Mouse (Mus musculus) midbrain, embryonic 16.5 days (tissue): ENCODE measurements around the gene Gpc6. TPM values are rescaled to one million over a fixed set of nuclear protein-coding genes. Genes with fewer than 3 reads are reported as not detected.

Experiments used
- ATAC-seq: fragments of 200-750 bp; cut with Nextera tagmentation; 2 replicates; pipeline ENCODE4 v1.8.0; 2017; ENCODE audit warnings: moderate TSS enrichment
- H3K27ac ChIP-seq: fragments of 300-500 bp; sonication (generic); 2 replicates; pipeline ENCODE4 v1.5.1; 2014; ENCODE audit warnings: mild to moderate bottlenecking, low read length, mixed read lengths
- H3K27me3 ChIP-seq: fragments of 300-500 bp; sonication (generic); 2 replicates; pipeline ENCODE4 v1.6.1; 2014; ENCODE audit warnings: low read depth, low read length, mixed read lengths; ENCODE audit not compliant: control insufficient read depth, insufficient read depth
- H3K36me3 ChIP-seq: fragments of 300-500 bp; sonication (generic); 2 replicates; pipeline ENCODE4 v1.6.1; 2014; ENCODE audit warnings: mild to moderate bottlenecking, low read length, moderate library complexity, mixed read lengths; ENCODE audit not compliant: control insufficient read depth, insufficient read depth
- H3K4me1 ChIP-seq: fragments of 300-500 bp; sonication (generic); 2 replicates; pipeline ENCODE4 v1.6.1; 2014; ENCODE audit warnings: mild to moderate bottlenecking, low read length, mixed read lengths; ENCODE audit not compliant: control insufficient read depth, insufficient read depth
- H3K4me2 ChIP-seq: fragments of 300-500 bp; sonication (generic); 2 replicates; pipeline ENCODE4 v1.6.1; 2014; ENCODE audit warnings: mild to moderate bottlenecking, low read length, mixed read lengths
- H3K4me3 ChIP-seq: fragments of 300-500 bp; sonication (generic); 2 replicates; pipeline ENCODE4 v1.5.1; 2014; ENCODE audit warnings: low read depth, mild to moderate bottlenecking, low read length, moderate library complexity, mixed read lengths
- H3K9ac ChIP-seq: fragments of 300-500 bp; sonication (generic); 2 replicates; pipeline ENCODE4 v1.6.1; 2014; ENCODE audit warnings: low read depth, low read length, mixed read lengths
- H3K9me3 ChIP-seq: fragments of 300-500 bp; sonication (generic); replicated peaks from 2 replicates; pipeline ENCODE4 v1.6.1; 2014; ENCODE audit warnings: mild to moderate bottlenecking, low read length, mixed read lengths; ENCODE audit not compliant: control insufficient read depth, poor library complexity, severe bottlenecking
- WGBS: fragments of 180-500 bp; shearing (Covaris S2); extraction: QIAGEN DNeasy Blood & Tissue Kit; methylation state at CpG from one replicate; pipeline ENCODE4 v1.1.7; 2014; 5-methylcytosine and 5-hydroxymethylcytosine counted together
- polyA plus RNA-seq: library from polyadenylated mRNA; unstranded; fragments of >200 nt; fragmentation: Nextera tagmentation; extraction: Ambion mirVana; gene quantifications from 2 replicates; pipeline ENCODE4 v1.2.1, GENCODE M21; 2015

Gpc6 gene
- polyA plus RNA-seq, 1 experiment from 2014 or later = 19.7 TPM

DNA sequence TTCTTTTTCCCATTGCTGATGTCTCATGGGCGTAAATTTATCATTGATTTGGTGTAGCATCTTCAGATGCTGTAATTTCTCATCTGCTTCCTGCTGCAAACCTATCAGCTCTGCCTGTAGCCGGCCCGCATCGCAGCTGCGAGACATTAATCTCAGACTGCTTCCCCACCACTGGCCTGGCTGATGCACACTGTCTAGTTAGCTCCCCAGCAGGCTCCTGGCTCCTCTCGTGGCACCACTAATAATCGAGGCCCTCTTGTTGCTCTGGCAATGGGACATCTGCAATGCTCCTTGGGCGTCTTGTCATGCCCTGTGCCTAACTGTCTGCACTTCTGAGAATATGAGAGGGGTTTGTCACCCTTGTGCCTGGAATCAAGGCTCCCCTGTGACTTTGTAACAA is 906.2 kb downstream of the Gpc6 start:
- Histone ChIP-seq H3K27me3 (no peaks in the 10 kb centered on the region), H3K4me3 (no peak overlapping the region), H3K4me2 (no peak overlapping the region), H3K27ac (no peak overlapping the region), H3K9ac (no peak overlapping the region), H3K36me3 (no peaks in the 10 kb centered on the region), H3K9me3 (no peaks in the 10 kb centered on the region), H3K4me1 (peaks cover 2% of the 10 kb centered on the region; the same call in 1 of the 2 replicates)
- WGBS = 78% methylated on average over 8 of the region's 8 CpGs
- ATAC-seq = no peak

DNA sequence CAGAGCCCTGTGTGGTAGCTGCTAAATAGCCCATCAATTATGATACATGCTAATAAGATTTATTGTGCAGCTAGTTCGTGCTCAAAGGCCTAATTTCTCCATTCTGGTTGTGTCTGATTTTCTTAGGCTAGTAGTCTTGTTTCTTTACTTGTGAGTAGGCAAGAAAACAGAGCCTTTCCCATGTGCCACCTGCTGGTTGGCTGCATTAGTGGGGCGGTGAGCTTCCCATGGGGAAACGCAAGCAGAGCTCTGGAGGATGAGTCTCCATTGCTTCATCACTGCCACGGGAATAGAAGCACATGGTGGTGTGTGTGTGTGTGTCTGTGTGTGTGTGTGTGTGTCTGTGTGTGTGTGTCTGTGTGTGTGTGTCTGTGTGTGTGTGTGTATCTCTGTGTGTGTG is 906.6 kb downstream of the Gpc6 start:
- 62% methylated on average over 4 of the region's 4 CpGs for WGBS
- ATAC-seq = no peak

DNA sequence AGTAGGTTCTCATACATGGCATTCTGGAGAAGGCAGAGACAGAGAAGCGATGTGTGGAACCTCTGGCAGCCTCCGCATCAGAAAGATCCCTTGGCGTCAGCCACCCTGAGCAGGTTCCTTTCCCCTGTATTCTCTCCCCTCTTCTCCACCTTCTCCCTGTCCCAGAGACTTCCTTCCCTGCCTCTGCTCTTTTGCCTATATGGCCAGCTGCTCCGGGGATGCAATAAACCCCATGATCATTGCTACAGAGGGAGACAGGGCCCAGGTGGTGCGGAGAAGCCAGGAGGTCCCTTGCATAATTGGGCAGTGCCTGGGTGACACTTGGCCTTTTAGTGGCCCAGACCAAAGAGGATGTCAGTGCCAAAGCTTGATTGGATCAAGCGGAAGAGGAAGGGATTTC is 910.4 kb downstream of the Gpc6 start:
- ATAC-seq = no peak
- H3K4me3 ChIP-seq = no peak overlapping the region
- 95% methylated on average over 6 of the region's 6 CpGs for WGBS

More for the DNA sequence above, 906.6 kb downstream of the Gpc6 start:
- Histone ChIP-seq H3K9ac (no peak overlapping the region), H3K27me3 (no peaks in the 10 kb centered on the region), H3K9me3 (no peaks in the 10 kb centered on the region), H3K4me3 (no peak overlapping the region), H3K4me1 (no peaks in the 10 kb centered on the region), H3K27ac (no peak overlapping the region), H3K4me2 (no peak overlapping the region), H3K36me3 (no peaks in the 10 kb centered on the region)

DNA sequence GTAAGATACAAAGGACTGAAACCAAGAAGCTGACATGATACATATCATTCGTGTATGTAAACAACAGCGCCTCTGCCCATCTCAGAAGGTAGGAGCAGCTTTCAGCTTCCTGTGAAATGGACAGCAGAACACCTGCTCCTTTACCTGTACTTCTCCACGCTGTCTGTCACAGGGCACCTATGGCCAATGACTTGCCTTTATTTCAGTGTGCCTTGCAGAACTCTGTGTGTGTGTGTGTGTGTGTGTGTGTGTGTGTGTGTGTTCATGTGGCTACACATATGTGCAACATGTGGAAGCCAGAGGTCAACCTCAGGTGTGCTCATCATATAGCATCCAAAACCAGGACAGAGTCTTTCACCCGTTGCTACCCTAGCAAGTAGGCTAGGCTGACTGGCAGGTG is 911.9 kb downstream of the Gpc6 start:
- H3K9ac ChIP-seq = no peak overlapping the region
- no peak for ATAC-seq
- H3K9me3 ChIP-seq = no peaks in the 10 kb centered on the region
- H3K36me3 ChIP-seq = no peaks in the 10 kb centered on the region
- no peak overlapping the region for H3K27ac ChIP-seq
- 91% methylated on average over 4 of the region's 4 CpGs for WGBS
- H3K4me2 ChIP-seq = no peak overlapping the region
- H3K27me3 ChIP-seq = no peaks in the 10 kb centered on the region
- peaks cover 3% of the 10 kb centered on the region; the same call in 1 of the 2 replicates for H3K4me1 ChIP-seq
- H3K4me3 ChIP-seq = no peak overlapping the region

More for the DNA sequence above, 910.4 kb downstream of the Gpc6 start:
- no peaks in the 10 kb centered on the region for H3K36me3 ChIP-seq
- H3K27me3 ChIP-seq = no peaks in the 10 kb centered on the region
- H3K4me1 ChIP-seq = no peaks in the 10 kb centered on the region
- no peaks in the 10 kb centered on the region for H3K9me3 ChIP-seq
- H3K4me2 ChIP-seq = no peak overlapping the region
- no peak overlapping the region for H3K27ac ChIP-seq
- no peak overlapping the region for H3K9ac ChIP-seq

DNA sequence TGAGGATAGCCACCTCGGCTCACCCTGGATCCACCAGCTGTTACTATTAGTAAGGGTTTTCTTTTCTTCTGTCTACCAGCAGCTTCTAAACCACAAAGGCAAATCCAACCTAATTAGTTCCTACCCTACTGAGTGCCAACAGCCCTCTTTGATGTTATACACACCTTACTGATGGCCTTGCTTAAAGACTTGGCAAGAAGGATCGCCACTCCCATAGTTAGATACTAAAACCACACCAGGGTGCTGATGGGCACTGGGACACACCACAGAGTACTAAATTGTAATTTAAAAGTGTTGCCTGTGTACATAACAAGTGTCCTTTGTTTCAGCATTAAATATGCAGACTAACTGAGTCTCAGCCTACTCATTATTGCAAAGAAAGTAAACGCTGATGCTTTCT is 912.6 kb downstream of the Gpc6 start:
- no peak overlapping the region for H3K4me3 ChIP-seq
- no peaks in the 10 kb centered on the region for H3K27me3 ChIP-seq
- H3K9ac ChIP-seq = no peak overlapping the region
- H3K4me1 ChIP-seq = peaks cover 3% of the 10 kb centered on the region; the same call in 1 of the 2 replicates
- 27% methylated on average over 3 of the region's 3 CpGs for WGBS
- no peaks in the 10 kb centered on the region for H3K9me3 ChIP-seq
- H3K4me2 ChIP-seq = no peak overlapping the region
- no peaks in the 10 kb centered on the region for H3K36me3 ChIP-seq
- H3K27ac ChIP-seq = no peak overlapping the region
- ATAC-seq = no peak

DNA sequence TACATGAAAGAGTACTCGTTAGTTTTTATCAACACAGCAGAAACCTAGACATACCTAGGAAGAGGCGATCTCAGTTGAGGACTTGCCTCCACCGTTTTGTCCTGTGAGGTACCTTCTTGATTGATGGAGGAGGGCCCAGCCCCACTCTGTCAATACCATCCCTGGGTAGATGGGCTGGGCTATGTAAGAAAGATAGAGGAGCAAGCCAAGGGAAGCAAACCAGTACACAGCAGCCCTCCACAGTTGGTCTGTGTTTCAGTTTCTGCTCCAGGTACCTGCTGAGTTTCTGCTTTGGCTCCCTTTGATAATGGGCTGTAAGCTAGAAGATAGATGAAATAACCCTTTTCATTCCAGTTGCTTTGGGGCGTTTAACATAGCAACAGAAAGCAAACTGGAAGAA is 916.1 kb downstream of the Gpc6 start:
- ATAC-seq = no peak
- Histone ChIP-seq H3K9ac (no peak overlapping the region), H3K27ac (no peak overlapping the region), H3K4me1 (peaks cover 3% of the 10 kb centered on the region; the same call in 1 of the 2 replicates), H3K27me3 (no peaks in the 10 kb centered on the region), H3K4me3 (no peak overlapping the region), H3K9me3 (no peaks in the 10 kb centered on the region), H3K4me2 (no peak overlapping the region), H3K36me3 (no peaks in the 10 kb centered on the region)
- 75% methylated on average over 4 of the region's 4 CpGs for WGBS

DNA sequence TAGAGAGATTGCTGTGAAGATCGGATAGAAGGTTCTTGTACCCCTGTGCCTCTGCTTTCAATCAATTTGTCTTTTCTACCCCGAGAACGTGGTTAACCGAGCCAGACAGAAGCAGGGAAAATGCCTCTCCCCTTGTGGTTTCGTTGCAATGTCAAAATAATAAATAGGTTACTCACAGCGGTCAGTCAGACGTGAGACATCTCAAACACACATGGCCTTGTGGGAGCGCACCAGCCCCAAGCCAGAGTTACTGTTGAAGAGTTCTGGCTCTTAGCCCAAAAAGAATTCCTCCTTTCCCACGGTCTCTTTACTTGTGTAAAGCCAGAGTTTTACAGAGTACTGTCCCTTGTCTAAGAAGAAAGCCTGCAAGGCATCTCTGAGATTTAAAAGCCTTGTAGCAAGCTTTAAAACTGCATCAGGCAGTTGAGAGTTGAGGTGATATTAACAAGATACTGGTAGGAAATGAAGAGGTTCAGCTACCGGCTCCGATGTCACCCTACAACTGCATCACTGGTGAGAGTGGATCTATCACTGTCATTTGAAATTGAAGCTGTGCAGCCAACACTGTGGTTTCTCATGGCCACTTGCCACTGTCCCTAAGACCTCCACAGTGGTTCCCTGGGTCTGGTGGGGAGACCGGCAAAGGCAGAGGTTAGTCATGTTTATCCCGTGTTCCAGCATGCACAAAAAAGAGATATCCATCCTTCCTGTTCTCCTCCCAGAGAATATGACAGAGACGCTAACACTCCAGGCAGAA is 916.9 kb downstream of the Gpc6 start:
- H3K4me1 ChIP-seq = peaks cover 3% of the 10 kb centered on the region; the same call in 1 of the 2 replicates
- H3K4me2 ChIP-seq = no peak overlapping the region
- WGBS = 72% methylated on average over 14 of the region's 14 CpGs
- no peak overlapping the region for H3K27ac ChIP-seq
- no peak overlapping the region for H3K9ac ChIP-seq
- H3K36me3 ChIP-seq = no peaks in the 10 kb centered on the region
- H3K4me3 ChIP-seq = no peak overlapping the region
- ATAC-seq = no peak
- H3K9me3 ChIP-seq = no peaks in the 10 kb centered on the region
- no peaks in the 10 kb centered on the region for H3K27me3 ChIP-seq

DNA sequence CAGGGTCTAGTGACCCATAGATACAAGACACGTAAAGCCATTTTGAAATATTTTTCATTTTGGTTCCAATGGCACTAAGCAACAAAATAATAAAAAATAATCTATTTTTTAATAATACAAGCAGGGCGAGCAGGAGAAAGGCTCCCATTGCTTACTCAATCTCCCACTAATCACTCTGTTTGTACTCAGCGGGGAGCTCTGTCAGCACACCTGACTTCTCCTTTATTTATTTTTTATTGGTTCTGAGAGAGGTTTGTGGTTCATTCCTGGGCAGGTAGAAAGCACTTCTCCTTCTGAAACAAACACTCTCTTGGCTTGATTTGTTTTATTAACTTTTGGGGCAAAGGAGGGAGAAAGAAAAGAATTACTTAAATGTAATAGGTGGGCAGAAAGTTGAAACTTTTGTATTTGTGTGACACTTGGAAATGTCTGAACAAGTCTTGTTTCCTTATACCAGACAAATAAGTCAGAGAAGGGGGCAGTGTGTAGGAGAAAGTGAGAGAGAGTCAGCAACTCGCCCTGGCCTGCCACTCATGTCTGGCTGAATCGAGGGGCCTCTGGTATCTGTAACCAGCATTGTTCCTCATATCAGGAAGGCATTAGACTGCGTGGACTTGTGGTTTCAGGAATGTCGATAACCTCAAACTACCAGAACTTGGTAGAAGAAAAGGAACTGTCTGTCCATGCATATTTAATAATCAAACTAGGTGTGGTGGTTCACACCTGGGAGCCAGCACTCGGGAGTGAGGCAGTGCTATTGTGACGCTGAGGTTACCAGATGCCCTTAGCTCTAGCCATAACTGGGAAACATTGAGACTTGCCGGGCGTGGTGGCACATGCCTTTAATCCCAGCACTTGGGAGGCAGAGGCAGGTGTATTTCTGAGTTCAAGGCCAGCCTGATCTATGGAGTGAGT is 924.7 kb downstream of the Gpc6 start:
- H3K4me1 ChIP-seq = no peaks in the 10 kb centered on the region
- no peak overlapping the region for H3K4me2 ChIP-seq
- no peak overlapping the region for H3K9ac ChIP-seq
- WGBS = 91% methylated on average over 11 of the region's 11 CpGs
- H3K27me3 ChIP-seq = no peaks in the 10 kb centered on the region
- H3K36me3 ChIP-seq = no peaks in the 10 kb centered on the region
- no peaks in the 10 kb centered on the region for H3K9me3 ChIP-seq
- no peak for ATAC-seq
- H3K27ac ChIP-seq = no peak overlapping the region
- H3K4me3 ChIP-seq = no peak overlapping the region

DNA sequence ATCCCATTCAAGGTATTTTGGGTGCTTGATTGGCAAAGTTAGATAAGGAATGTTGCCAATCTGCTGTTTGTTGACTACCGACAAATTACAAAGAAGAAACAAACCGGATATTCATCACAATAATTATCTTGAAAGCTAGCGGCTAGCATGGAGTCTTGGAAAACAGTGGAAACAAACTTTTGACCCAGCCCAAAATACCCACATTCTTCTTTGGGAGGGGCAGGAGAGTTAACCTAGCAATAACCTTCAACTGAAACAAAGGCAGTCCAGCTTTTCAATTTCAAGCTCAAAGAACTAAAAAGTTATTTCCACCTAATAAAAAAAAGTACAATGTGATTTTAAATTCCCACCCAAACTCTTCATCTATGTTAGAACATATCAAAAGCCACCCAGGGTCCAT is 927.2 kb downstream of the Gpc6 start:
- no peaks in the 10 kb centered on the region for H3K36me3 ChIP-seq
- H3K4me1 ChIP-seq = no peaks in the 10 kb centered on the region
- WGBS = 97% methylated on average over 3 of the region's 3 CpGs

More for the DNA sequence above, 927.2 kb downstream of the Gpc6 start:
- no peak overlapping the region for H3K4me3 ChIP-seq
- no peak overlapping the region for H3K9ac ChIP-seq
- no peaks in the 10 kb centered on the region for H3K27me3 ChIP-seq
- H3K9me3 ChIP-seq = no peaks in the 10 kb centered on the region
- ATAC-seq = no peak
- H3K27ac ChIP-seq = no peak overlapping the region
- H3K4me2 ChIP-seq = no peak overlapping the region
